Mouse (Mus musculus) urinary bladder, postnatal 0 days (tissue): ENCODE measurements around the gene Hist1h3h. TPM values are rescaled to one million over a fixed set of nuclear protein-coding genes. Genes with fewer than 3 reads are reported as not detected.

Source experiments
- microRNA-seq: library from miRNA; unstranded; fragments of <30 nt; microRNA quantifications from one replicate; pipeline ENCODE4, GENCODE M21; 2016
- polyA plus RNA-seq: library from polyadenylated mRNA; unstranded; fragments of >200 nt; fragmentation: Nextera tagmentation; extraction: Ambion mirVana; gene quantifications from 2 replicates; pipeline ENCODE4 v1.2.1, GENCODE M21; 2015

The Hist1h3h gene
- 1.3 and 3.8 TPM in 2 replicates for polyA plus RNA-seq

GRCm38 (mm10) chr13:21717397-21718357 lies at the start of gene Hist1h3h:
Hist1h3h (plus strand) TSS chr13:21717659.

GRCm38 (mm10) chr13:21677305-21677704 lies 40.2 kb upstream of the Hist1h3h start, which contains the start of gene Olfr1360:
Olfr1360 (minus strand) TSS chr13:21677405.

GRCm38 (mm10) chr13:21697811-21698210 lies 19.6 kb upstream of the Hist1h3h start, which contains the start of gene Olfr1359:
Olfr1359 (plus strand) TSS chr13:21698111.

GRCm38 (mm10) chr13:21715864-21716539 lies 1.5 kb upstream of the Hist1h3h start, which contains the start of the genes Hist1h2bl and Hist1h2ai:
Hist1h2bl (minus strand) TSS chr13:21716143.
Hist1h2ai (plus strand) TSS chr13:21716422.

GRCm38 (mm10) chr13:21721757-21722372 lies 4.4 kb downstream of the Hist1h3h start, which contains the start of gene Hist1h2bm:
Hist1h2bm (plus strand) TSS chr13:21722044.

GRCm38 (mm10) chr13:21734906-21735767 lies 17.7 kb downstream of the Hist1h3h start, which contains the start of gene Hist1h4j:
Hist1h4j (plus strand) TSS chr13:21735064.

GRCm38 (mm10) chr13:21750159-21751017 lies 32.9 kb downstream of the Hist1h3h start, which contains the start of gene Hist1h4k:
Hist1h4k (minus strand) TSS chr13:21750505.

GRCm38 (mm10) chr13:21753524-21754285 lies 36.2 kb downstream of the Hist1h3h start, which contains the start of the genes Hist1h2ak and Hist1h2bn:
Hist1h2ak (minus strand) TSS chr13:21753827.
Hist1h2bn (plus strand) TSS chr13:21754123.

Small RNA genes within 50 kb of the gene (microRNA-seq; reads per million reads assigned to microRNA genes)
- gene Gm44357 = not detected
- not detected for gene Gm44367
- gene Gm44454 = not detected

Other genes starting within 250 kb of the Hist1h3h start
- gene Nkapl, start 249.2 kb upstream of the Hist1h3h start, polyA plus RNA-seq = 2.1 TPM in 2 replicates
- 1.2 and 2.0 TPM in 2 replicates for gene Zkscan4, start 238.8 kb upstream of the Hist1h3h start, polyA plus RNA-seq
- gene Gm10065, start 238.2 kb upstream of the Hist1h3h start, polyA plus RNA-seq = not detected in 2 replicates
- gene AK157302, start 222.4 kb upstream of the Hist1h3h start, polyA plus RNA-seq = 0.33 and 0.37 TPM in 2 replicates
- 9.9 and 11.1 TPM in 2 replicates for gene Gm11273, start 216.2 kb upstream of the Hist1h3h start, polyA plus RNA-seq
- 2.0 and 2.8 TPM in 2 replicates for gene Zkscan8, start 186.5 kb upstream of the Hist1h3h start, polyA plus RNA-seq
- 0.13 TPM in 1 of 2 replicates, not detected in the other for gene Olfr1366, start 174.9 kb upstream of the Hist1h3h start, polyA plus RNA-seq
- not detected in 2 replicates for gene Olfr1535, start 157.8 kb upstream of the Hist1h3h start, polyA plus RNA-seq
- gene Olfr1364, start 135.9 kb upstream of the Hist1h3h start, polyA plus RNA-seq = not detected in 2 replicates
- gene Olfr1362, start 103.6 kb upstream of the Hist1h3h start, polyA plus RNA-seq = not detected in 2 replicates
- gene Olfr11, start 75.1 kb upstream of the Hist1h3h start, polyA plus RNA-seq = not detected in 2 replicates
- not detected in 2 replicates for gene Olfr1361, start 54.3 kb upstream of the Hist1h3h start, polyA plus RNA-seq
- not detected in 2 replicates for gene Olfr1360, start 40.3 kb upstream of the Hist1h3h start, polyA plus RNA-seq
- not detected in 2 replicates for gene Olfr1359, start 19.5 kb upstream of the Hist1h3h start, polyA plus RNA-seq
- 1.2 TPM in 1 of 2 replicates, not detected in the other for gene Hist1h2bl, start 1.5 kb upstream of the Hist1h3h start, polyA plus RNA-seq
- gene Hist1h2ai, start 1.2 kb upstream of the Hist1h3h start, polyA plus RNA-seq = 3.3 and 6.2 TPM in 2 replicates
- 0.61 and 1.5 TPM in 2 replicates for gene Hist1h2bm, start 4.4 kb downstream of the Hist1h3h start, polyA plus RNA-seq
- 0.85 and 1.5 TPM in 2 replicates for gene Hist1h4j, start 17.4 kb downstream of the Hist1h3h start, polyA plus RNA-seq
- 1.3 and 2.3 TPM in 2 replicates for gene Hist1h4k, start 32.8 kb downstream of the Hist1h3h start, polyA plus RNA-seq
- 7.2 and 7.5 TPM in 2 replicates for gene Hist1h2ak, start 36.2 kb downstream of the Hist1h3h start, polyA plus RNA-seq
- 1.3 TPM in 1 of 2 replicates, not detected in the other for gene Hist1h2bn, start 36.5 kb downstream of the Hist1h3h start, polyA plus RNA-seq
- 4.7 and 7.0 TPM in 2 replicates for gene Hist1h1b, start 63.0 kb downstream of the Hist1h3h start, polyA plus RNA-seq
- 17.8 and 25.6 TPM in 2 replicates for gene Hist1h3i, start 65.7 kb downstream of the Hist1h3h start, polyA plus RNA-seq
- 1.5 and 4.1 TPM in 2 replicates for gene Hist1h2an, start 69.6 kb downstream of the Hist1h3h start, polyA plus RNA-seq
- 0.54 TPM in 1 of 2 replicates, not detected in the other for gene Hist1h2bp, start 69.8 kb downstream of the Hist1h3h start, polyA plus RNA-seq
- 3.9 and 5.8 TPM in 2 replicates for gene Hist1h2bq, start 92.5 kb downstream of the Hist1h3h start, polyA plus RNA-seq
- gene Hist1h2ao, start 92.8 kb downstream of the Hist1h3h start, polyA plus RNA-seq = 3.7 TPM in 1 of 2 replicates, not detected in the other
- not detected in 2 replicates for gene Hist1h4m, start 94.1 kb downstream of the Hist1h3h start, polyA plus RNA-seq
- gene Hist1h4n, start 114.5 kb downstream of the Hist1h3h start, polyA plus RNA-seq = 8.8 and 12.8 TPM in 2 replicates
- 721 and 1,071 TPM in 2 replicates for gene Hist1h2ap, start 115.8 kb downstream of the Hist1h3h start, polyA plus RNA-seq
- gene Hist1h2br, start 116.1 kb downstream of the Hist1h3h start, polyA plus RNA-seq = 3.3 and 6.2 TPM in 2 replicates
- 1.1 and 1.2 TPM in 2 replicates for gene Zfp184, start 227.4 kb downstream of the Hist1h3h start, polyA plus RNA-seq